Mouse (Mus musculus) lung, postnatal 25 days (tissue): ENCODE results near the gene Lrig1.
A peak's percentile ranks its signal among the peaks of the same experiment; 100 is the strongest.

Experiments
- DNase-seq: peaks from one replicate; pipeline ENCODE4 v3.0.0; 2022; ENCODE audit warnings: low spot score

Lrig1 gene

DNA sequence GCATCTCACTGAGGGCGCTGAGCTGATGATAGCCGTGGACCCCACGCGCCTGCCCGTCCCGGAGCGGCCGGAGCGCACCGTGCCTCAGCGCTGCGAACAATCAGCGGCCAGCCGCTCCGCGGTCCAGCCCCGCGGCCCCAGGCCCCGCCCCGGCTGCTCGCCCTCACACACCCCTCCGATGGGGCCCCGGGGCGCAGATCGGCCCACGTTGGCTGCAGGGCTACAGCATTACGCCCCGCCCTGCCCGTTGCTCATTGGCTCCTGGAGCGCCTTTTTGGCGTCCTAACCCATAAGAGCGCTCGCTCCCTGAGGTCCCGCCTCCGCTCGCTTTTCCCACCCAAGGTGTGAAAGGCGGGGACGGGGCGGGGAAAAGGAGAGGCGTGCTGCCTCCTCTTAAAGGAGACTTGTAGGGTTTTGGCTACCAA is at the start of gene Lrig1:
Gene Lrig1, minus strand, starts transcription at position 92 of the 425 bp plus-strand sequence.
- DNase-seq = peak; percentile 99

DNA sequence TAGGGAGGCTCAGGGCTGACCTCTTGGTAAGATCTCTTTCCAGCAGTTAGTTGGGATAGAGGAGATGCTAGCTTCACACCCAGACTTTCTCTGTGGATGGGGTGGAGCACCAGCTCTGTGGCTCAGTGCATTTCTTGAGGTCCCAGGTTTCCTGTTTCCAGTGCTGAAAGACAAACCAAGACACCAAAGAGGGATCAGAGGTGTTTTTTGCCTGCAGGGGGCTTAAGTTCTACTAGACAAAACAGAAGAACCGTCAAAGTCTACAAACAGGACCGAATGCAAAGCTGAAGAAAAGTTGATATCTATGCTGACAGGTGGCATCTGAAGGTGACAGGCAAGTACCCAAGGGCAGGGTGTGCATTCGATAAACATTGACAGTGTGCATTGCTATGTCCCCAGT is 49.7 kb upstream of the Lrig1 start:
- DNase-seq = no peak

DNA sequence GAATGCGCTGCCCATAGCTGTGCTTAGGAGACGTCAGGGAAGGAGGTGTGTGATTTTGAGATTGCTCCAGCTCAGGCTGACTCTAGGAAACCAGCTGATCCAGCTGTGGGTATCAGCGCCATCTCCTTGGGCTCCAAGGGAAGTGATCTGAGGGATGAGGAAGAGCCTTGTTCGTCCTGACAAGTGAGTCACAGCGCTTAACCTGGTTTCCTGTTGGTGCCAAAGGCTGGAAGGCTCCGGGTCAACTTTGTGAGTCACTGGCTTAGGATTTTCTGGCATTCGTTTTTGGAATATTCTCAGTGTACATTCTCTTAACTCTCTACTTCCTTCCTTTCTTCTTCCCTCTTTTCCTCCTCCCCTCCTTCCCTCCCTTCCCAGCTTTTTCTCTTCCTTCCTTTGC is 48.4 kb upstream of the Lrig1 start:
- DNase-seq = no peak

DNA sequence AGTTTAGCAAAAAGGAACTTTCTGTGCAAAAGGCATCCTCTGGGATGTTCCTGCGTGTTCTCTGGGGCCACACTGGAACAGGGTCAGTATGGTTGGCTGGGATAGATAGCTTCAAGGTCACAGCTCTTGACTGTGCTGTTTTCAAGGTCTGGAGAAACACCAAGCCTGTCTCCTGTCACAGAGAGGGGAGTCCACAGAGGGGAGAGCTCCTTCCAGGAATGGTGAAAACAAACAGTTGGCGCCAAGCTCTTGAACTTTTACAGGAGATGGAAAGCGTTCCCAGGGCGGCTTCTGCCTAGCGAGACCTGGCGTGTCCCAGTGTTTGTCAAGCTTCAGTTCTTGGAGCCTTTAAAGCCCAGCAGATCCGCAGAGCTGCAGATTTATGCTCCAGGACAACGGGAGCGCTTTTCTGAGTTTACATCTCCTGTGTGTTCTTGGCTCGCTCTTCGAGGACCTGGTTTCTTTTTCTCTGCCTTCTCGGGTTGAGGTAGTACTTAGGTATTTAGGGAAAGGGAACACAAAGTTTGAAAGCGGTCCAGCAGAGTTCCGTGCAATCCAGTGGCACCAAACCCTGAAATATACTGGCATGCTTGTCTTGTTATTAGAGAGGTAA is 40.3 kb upstream of the Lrig1 start:
- no peak for DNase-seq

DNA sequence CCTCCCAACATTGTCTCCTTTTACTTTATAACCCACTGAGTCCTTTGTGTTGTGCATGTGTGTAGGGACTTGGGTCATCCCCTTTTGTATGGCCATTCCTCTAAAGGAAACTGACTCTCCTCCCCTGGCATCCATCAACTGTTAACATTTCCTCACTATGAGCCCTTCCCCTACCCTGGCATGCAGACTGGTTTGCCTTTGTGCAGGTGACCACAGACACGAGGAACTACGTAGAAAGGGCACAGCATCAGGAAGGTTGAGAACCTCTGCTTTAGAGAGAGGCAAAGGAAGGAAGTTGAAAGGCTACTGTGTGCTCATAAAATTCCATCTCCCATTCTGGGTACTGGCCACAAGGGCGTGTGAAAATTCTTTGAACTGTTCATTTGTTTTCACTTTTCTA is 38.7 kb upstream of the Lrig1 start:
- DNase-seq = no peak

DNA sequence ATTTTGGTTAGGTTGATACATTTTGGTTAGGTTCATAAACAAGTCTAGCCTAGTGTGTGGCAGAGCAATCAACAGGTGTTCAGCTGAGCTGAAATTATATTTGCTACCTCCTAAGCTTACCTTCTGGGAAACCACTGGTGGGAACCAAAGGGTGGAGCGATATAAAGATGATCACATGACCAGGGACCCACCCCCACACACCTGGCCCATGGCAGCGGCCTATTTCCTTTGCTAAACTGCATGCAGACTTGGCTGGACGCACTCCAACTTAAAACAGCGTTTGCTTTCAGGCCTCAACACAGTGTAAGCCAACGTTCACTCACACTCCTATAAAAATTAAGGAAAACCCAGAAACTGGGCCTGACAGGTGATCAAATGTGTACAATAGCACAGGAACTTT is 33.9 kb upstream of the Lrig1 start:
- no peak for DNase-seq

DNA sequence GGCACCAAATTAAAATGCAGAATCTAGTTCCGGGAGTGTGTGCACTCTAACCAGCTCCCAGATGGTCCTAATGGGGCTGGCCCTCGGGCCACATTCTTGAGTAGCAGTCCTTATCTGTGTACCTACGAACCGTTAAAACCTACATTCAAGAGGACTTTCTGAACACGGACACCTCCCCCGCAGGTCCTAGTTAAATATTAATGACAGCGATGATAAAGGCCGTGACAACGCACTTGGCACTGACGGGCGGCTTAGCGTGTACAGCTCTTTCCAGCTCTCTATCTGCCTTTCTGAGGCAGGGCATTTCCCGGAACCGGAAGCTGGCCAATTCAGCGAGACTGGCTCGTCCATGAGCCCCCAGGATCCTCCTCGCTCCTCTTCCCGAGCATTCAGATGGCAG is 29.9 kb upstream of the Lrig1 start:
- peak; percentile 12 for DNase-seq

DNA sequence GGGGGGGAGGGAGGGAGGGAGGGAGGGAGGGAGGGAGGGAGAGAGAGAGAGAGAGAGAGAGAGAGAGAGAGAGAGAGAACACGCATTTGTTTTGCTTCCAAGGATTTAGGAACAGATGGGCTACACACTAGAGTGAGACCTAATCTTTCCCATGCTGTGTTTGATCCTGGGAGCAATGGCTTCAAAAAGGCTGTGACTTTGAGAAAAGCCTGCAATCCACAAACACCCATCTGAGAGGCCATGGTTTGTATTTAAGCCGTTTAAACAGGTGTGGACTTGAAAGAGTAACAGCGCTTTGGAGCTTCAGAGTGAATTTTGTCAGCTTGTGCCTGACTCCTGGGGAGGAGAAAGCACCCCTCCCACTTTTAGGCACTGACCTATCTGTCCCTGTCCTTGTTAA is 29.2 kb upstream of the Lrig1 start:
- DNase-seq = no peak

DNA sequence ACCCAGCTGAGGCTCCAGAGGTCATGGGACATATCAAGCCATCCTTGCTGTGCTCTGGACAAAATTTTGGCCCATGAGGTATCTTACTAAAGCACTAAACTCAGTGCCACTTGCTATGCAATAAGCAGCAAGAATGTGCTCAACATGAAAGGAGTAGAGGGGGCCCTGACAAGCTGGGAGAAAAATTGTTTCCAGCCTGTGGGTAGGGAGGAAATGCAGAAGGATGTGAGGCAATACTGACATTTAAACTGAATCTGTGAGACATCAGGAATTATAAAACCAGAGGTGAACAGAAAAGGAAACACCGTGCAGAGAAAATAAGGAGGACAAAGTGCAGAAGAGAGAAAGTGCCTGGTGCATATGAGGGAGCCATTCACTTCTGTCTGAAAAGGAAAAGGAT is 24.7 kb upstream of the Lrig1 start:
- DNase-seq = no peak

DNA sequence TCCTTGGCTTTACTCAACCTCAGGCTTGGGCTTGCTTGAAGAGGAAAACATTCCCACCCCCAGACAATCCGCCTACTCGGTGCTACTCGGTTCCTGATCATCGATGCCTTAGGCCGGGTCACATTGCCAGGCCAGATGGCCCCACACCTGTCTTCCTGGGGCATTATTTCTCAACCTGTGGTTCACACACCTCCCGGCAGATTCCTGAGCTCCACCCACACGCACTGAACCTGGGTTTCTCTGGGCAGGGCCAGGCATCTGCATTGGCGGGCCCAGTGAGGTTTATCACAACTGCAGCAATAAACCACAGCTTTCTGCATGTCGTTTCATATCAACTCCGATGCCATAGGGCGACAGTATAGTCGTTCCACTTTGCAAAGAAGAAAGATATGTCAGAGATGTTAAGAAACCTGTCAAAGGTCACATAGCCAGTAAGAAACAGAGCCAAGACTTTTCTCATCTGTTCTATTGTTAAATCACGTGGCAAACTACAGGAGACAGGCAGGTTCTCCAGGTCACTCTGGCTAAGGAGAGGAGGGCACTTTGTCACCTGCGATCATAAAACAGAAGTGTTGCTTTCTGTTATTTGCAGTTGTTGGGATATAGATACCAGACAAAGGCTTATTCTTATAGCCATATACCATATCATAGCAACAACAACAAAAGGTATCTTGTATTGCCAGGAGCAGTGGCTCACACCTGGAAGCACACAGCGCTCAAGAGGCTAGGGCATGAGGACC is 18.8 kb upstream of the Lrig1 start:
- no peak for DNase-seq

DNA sequence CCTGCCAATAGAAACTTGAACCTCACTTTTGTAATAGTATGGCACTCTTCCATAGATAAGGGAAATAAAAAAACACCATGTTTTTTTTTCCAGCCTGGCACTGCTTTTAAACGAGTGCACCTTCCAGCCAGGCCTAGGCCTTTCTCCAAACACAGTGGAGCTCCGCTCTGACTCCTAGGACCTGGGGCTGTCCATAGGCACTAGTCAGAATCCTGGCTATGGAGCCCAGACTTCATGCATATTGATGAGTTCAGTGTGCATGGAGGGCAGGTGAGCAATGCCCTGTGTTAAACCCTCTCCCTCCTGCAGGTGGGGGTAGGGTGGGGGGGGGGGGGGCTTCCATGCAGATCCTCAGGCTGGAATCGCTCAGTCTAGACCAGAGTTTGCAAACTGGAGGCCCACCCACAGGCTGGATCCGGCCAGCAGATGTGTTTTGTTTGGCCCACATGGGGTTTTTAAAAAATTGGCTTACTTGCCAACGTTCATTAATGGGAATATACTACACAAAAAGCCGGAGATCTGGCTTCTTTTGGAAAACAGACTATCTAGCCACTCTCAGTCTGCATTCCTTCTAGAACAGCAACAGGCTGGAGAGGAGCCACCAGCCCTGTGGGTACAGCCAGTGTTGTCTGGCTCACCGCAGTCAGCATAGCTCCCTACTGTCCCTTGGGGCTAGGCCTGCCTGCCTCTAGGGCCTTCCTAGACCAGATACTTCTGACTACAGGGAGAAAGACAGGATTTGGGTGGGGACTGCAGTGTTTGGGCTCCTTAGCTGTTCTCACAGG is 17.9 kb upstream of the Lrig1 start:
- DNase-seq = no peak

DNA sequence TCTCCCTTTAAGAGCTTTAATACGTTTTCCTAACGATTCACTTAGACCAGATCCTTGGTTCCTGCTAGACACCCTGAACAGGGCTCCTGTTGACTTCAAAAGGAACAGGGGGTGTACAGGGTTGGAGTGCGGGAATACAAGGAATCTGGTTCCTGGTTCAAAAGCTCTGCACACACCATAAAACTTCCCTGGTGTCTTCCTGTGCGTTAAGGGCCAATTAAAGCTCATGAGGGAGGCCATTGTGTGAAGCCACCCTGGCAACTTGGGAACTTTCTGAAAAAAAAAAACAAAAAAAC is 15.6 kb upstream of the Lrig1 start:
- DNase-seq = no peak

DNA sequence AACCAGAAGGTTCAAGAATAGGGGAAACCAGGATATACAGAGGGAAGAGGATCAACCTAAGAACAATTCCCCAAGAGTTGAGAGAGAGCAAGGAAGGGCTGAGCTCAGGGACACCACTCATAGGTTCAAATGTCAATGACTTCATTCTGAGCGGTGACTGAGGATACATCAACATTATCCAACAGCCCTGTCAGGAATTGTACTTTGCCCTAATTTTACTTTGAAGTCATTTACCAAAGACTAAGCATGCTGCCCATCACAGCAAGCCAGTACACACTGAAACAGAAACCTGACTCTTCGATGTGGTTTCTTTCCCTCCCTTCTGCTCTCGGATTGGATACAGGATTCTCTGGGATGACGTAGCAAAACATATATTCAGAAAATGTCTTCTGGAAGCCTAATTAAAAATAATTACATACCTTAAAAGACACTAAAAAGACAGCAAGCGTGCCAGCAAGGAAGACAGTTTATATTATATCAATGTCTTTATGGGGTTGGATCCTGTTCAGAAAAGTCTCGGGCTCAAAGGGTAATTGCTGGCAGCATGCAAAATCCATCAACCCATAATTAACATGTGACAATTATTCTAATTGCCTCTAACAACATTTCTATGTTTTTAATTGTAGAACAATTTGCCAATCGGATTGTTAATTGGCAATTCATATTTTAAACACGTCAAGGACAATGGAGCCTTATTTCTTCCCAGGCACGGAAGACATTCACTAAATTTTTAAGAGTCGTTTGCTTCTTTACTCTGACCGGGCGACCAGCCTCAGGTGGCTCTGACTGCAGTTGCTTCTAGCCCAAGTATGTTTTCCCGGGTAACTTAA is 15.1 kb upstream of the Lrig1 start:
- no peak for DNase-seq

DNA sequence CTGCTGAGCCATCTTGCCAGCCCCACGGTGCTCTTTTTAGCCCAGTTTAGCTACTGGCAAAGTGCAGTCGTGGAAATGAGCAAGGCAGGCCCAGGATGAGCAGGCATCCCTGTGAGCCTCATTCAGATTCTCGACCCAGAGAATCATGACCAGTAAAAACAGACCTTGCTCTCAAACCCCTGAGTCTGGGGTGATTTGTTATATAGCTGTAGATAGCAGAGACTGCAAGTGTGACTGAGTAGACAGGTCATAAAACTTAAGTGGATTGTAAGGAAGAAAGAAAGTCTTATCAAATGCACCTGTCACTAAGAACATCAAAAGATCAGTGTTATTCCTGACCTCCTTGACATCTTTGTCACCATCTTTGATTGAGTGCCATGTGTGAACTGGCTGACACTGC is 9.9 kb upstream of the Lrig1 start:
- DNase-seq = no peak

DNA sequence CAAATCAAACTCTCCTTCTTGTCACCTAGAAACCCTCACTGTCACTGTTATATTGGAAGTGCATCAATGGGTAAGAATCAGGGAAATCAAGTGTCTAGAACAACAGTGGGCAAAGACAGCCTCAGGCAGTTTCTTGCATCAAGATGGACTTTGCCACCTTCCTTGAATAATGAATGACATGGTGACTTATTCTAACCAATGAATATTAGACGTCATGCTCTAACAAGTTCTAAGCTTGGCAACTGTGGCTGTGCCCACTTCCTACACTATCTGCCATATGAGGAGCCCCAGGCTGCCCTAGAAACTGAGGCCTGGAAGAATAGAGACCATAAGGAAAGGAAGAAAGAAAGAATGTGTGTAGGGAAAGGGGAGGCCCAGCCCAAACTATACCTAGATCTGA is 9.2 kb upstream of the Lrig1 start:
- no peak for DNase-seq

DNA sequence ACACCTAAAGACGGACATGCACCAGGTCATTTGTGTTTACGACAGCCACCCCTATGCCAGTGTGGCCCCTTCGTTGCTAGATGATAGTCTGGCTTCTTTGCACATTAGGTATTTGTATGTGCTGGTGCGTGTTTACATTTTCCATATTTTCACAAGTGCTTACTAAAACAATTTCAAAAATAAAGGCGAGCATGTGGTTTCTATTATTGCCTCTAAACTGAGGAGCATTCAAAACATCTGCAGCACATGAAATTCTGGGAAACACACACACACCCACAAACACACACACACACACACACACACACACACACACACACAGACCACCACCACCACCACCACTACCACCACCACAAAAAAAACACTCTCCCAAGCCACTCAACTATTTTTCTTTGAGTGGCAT is 7.3 kb upstream of the Lrig1 start:
- no peak for DNase-seq

DNA sequence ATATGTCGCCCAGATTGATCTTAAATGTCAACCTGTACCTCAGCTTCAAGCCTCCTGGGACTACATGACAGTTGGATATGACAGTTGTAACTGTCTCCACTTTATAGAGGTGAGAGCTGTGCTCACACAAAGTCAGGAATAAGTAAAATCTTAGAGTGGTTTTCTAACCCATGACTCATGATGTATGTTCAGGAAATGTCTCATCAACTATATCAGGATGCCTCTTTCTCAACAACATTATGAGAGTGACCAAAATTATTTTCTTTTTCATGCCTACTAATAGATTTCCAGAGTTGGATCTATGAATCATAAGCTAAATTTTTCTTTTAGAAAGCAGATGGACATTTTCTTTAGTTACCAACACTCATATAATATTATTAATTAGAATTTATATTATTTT is 6.0 kb upstream of the Lrig1 start:
- no peak for DNase-seq

DNA sequence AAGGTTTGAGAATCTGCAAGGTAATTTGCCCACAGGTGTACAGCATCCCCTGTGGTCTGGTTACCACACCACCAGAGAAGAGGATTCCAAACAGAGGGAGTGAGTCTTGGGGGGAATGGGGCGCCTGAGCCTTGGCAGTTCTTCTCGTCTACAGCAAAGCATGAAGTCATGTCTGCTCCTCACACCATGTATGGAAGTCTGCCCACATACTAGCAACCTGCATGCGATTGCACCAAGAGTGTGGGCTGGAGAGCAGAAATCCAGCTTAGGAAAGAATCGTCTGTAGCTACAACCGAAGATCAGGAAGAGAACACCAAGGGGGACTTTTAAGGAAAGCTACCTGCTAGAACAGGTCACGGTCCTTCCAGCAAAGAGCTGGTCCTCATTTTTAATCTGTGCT is 3.0 kb upstream of the Lrig1 start:
- no peak for DNase-seq

DNA sequence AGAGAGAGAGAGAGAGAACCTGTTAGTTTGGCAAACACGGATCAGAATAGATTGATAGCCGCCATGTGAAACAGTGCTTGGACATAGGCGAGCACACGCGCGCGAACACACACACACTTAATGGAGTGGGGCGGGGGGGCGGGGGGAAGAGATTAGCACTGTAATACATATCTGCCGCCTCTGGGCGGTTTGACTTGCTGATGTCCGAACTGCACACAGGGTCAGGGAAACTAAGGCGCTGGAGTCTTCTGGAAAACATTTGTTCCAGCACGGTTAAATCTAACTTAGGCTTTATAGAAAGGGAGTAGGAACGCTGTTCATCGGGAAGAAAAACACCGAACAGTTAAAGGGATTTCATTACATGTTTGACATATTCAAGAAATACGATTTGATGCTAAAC is 1.1 kb upstream of the Lrig1 start:
- DNase-seq = no peak

DNA sequence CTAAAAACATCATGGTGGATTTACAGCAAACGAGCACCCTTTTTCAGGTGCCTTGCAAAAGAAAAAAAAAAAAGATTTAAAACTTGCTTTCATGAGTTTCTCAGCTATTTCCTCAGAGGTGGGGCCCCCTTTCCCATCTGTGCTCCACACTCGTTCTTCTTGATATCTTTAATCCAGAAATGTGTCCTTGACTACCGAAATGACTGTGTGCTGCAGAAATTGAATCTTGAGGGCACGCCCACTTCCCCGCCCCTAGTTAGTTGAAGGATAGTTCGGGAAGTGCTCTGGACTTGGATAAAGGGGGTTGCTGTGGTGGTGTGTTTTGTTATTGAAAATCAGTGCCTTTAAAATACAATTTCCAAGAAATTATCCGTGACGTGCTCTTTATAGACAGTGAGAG is 654 bp upstream of the Lrig1 start:
- peak; percentile 68 for DNase-seq

DNA sequence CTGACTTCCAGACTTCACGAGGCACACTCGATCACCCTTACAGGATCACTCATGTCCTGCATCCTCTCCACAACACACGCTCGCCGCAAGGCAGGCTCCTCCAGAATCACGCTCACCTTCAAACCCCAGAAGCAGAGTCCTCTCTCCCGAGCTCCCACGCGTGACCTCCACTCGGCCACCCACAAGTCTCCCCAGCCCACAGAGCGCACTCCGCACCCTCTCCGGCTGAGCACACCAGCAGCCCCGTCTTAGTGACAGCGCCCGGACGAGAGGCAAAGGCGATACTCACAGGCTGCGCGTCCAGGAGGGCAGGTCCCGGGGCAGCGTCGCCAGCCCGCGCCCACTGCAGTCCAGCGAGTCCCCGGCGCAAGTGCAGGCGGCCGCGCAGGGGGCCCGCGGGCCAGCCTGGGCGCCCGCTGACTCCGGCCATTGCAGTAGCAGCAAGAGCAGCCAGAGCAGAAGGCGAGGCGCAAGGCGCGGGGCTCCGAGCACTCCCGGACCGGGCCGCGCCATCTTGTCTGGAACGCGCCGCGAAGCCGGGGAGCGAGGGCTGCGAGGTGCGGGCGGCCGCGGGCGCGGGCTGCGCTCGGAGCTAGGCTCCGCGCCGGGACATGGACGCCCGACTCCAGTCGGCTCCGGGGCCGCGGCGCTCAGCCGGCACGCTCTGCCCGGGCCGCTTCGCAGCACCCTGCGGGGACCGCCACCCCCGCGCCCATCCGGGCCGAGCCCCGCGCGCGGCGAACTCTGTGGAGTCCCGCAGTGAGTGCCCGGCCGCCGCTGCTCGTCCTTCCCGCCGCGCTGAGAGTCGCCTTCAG is 578 bp downstream of the Lrig1 start:
- DNase-seq = no peak
